Mouse (Mus musculus) forebrain, embryonic 16.5 days (tissue): ENCODE measurements around the gene Ttc29. TPM values are rescaled to one million over a fixed set of nuclear protein-coding genes. Genes with fewer than 3 reads are reported as not detected.

Experiments used
- ATAC-seq: fragments of 200-750 bp; cut with Nextera tagmentation; 2 replicates; pipeline ENCODE4 v1.8.0; 2017; ENCODE audit warnings: mild to moderate bottlenecking, moderate library complexity
- H3K27ac ChIP-seq: fragments of 300-500 bp; sonication (generic); 2 replicates; pipeline ENCODE4 v1.5.1; 2014; ENCODE audit warnings: low read length, control low read depth
- H3K27me3 ChIP-seq: fragments of 300-500 bp; sonication (generic); replicated peaks from 2 replicates; pipeline ENCODE4 v1.6.1; 2014; ENCODE audit warnings: low read length; ENCODE audit not compliant: control insufficient read depth, insufficient read depth
- H3K36me3 ChIP-seq: fragments of 300-500 bp; sonication (generic); 2 replicates; pipeline ENCODE4 v1.6.1; 2014; ENCODE audit not compliant: control insufficient read depth, insufficient read depth
- H3K4me1 ChIP-seq: fragments of 300-500 bp; sonication (generic); replicated peaks from 2 replicates; pipeline ENCODE4 v1.6.1; 2014; ENCODE audit warnings: low read length; ENCODE audit not compliant: control insufficient read depth, insufficient read depth
- H3K4me2 ChIP-seq: fragments of 300-500 bp; sonication (generic); 2 replicates; pipeline ENCODE4 v1.6.1; 2014; ENCODE audit warnings: mild to moderate bottlenecking, low read length, control low read depth
- H3K4me3 ChIP-seq: fragments of 300-500 bp; sonication (generic); replicated peaks from 2 replicates; pipeline ENCODE4 v1.5.1; 2014; ENCODE audit warnings: mild to moderate bottlenecking, low read length, control low read depth
- H3K9ac ChIP-seq: fragments of 300-500 bp; sonication (generic); replicated peaks from 2 replicates; pipeline ENCODE4 v1.6.1; 2014; ENCODE audit warnings: low read depth, low read length, control low read depth
- H3K9me3 ChIP-seq: fragments of 300-500 bp; sonication (generic); 2 replicates; pipeline ENCODE4 v1.6.1; 2016; ENCODE audit warnings: low read length; ENCODE audit not compliant: control insufficient read depth
- WGBS: fragments of 180-500 bp; shearing (Covaris S2); extraction: QIAGEN DNeasy Blood & Tissue Kit; methylation state at CpG from one replicate; pipeline ENCODE4 v1.1.7; 2014; 5-methylcytosine and 5-hydroxymethylcytosine counted together
- polyA plus RNA-seq: library from polyadenylated mRNA; unstranded; fragments of >200 nt; fragmentation: Nextera tagmentation; extraction: Ambion mirVana; gene quantifications from 2 replicates; pipeline ENCODE4 v1.2.1, GENCODE M21; 2015

Ttc29 gene
- polyA plus RNA-seq, 1 experiment from 2014 or later, result 0.65 TPM

GRCm38 (mm10) chr8:78303579-78303978, 90.5 kb downstream of the Ttc29 start:
- H3K27ac ChIP-seq, result no peak overlapping the region
- H3K36me3 ChIP-seq, result no peaks in the 10 kb centered on the region
- H3K4me2 ChIP-seq, result no peak overlapping the region
- no peaks in the 10 kb centered on the region for H3K27me3 ChIP-seq
- WGBS, result 36% methylated on average over 7 of the region's 7 CpGs
- no peak overlapping the region for H3K9ac ChIP-seq
- ATAC-seq, result no peak
- no peak overlapping the region for H3K4me3 ChIP-seq
- no peaks in the 10 kb centered on the region for H3K9me3 ChIP-seq
- no peaks in the 10 kb centered on the region for H3K4me1 ChIP-seq

- H3K27ac ChIP-seq, result no peak overlapping the region
- 47% methylated on average over 10 of the region's 10 CpGs for WGBS
- no peaks in the 10 kb centered on the region for H3K36me3 ChIP-seq
- peak; percentile 78 for ATAC-seq
- H3K4me3 ChIP-seq, result no peak overlapping the region
- no peak overlapping the region for H3K4me2 ChIP-seq
- no peak overlapping the region for H3K9ac ChIP-seq
- no peaks in the 10 kb centered on the region for H3K4me1 ChIP-seq
- no peaks in the 10 kb centered on the region for H3K9me3 ChIP-seq
- no peaks in the 10 kb centered on the region for H3K27me3 ChIP-seq
Observed at GRCm38 (mm10) chr8:78306604-78307003, 93.5 kb downstream of the Ttc29 start.

- Histone ChIP-seq H3K4me2 (no peak overlapping the region), H3K27me3 (no peaks in the 10 kb centered on the region), H3K4me1 (no peaks in the 10 kb centered on the region), H3K9ac (no peak overlapping the region), H3K9me3 (no peaks in the 10 kb centered on the region), H3K36me3 (no peaks in the 10 kb centered on the region), H3K4me3 (no peak overlapping the region), H3K27ac (no peak overlapping the region)
- 63% methylated on average over 4 of the region's 4 CpGs for WGBS
- ATAC-seq, result no peak
Observed at GRCm38 (mm10) chr8:78307131-78307530, 94.0 kb downstream of the Ttc29 start.

- no peaks in the 10 kb centered on the region for H3K36me3 ChIP-seq
- no peaks in the 10 kb centered on the region for H3K9me3 ChIP-seq
- WGBS, result 48% methylated on average over 6 of the region's 6 CpGs
- H3K9ac ChIP-seq, result no peak overlapping the region
- H3K4me1 ChIP-seq, result no peaks in the 10 kb centered on the region
- ATAC-seq, result no peak
- no peak overlapping the region for H3K27ac ChIP-seq
- H3K4me3 ChIP-seq, result no peak overlapping the region
- H3K4me2 ChIP-seq, result no peak overlapping the region
- no peaks in the 10 kb centered on the region for H3K27me3 ChIP-seq
Observed at GRCm38 (mm10) chr8:78309539-78309938, 96.4 kb downstream of the Ttc29 start.

- Histone ChIP-seq H3K9me3 (no peaks in the 10 kb centered on the region), H3K36me3 (no peaks in the 10 kb centered on the region), H3K27me3 (no peaks in the 10 kb centered on the region), H3K4me1 (no peaks in the 10 kb centered on the region), H3K4me2 (no peak overlapping the region), H3K9ac (no peak overlapping the region), H3K4me3 (no peak overlapping the region), H3K27ac (no peak overlapping the region)
- no peak for ATAC-seq
- WGBS, result 55% methylated on average over 9 of the region's 9 CpGs
Observed at GRCm38 (mm10) chr8:78315576-78315975, 102.5 kb downstream of the Ttc29 start.

- no peaks in the 10 kb centered on the region for H3K4me1 ChIP-seq
- no peaks in the 10 kb centered on the region for H3K27me3 ChIP-seq
- 93% methylated on average over 2 of the region's 2 CpGs for WGBS
- no peak overlapping the region for H3K4me2 ChIP-seq
- no peak overlapping the region for H3K9ac ChIP-seq
- H3K36me3 ChIP-seq, result no peaks in the 10 kb centered on the region
- H3K9me3 ChIP-seq, result no peaks in the 10 kb centered on the region
- no peak for ATAC-seq
- no peak overlapping the region for H3K27ac ChIP-seq
- H3K4me3 ChIP-seq, result no peak overlapping the region
Observed at GRCm38 (mm10) chr8:78317666-78318065, 104.6 kb downstream of the Ttc29 start.

- Histone ChIP-seq H3K9me3 (no peaks in the 10 kb centered on the region), H3K27me3 (no peaks in the 10 kb centered on the region), H3K4me3 (no peak overlapping the region), H3K27ac (no peak overlapping the region), H3K36me3 (no peaks in the 10 kb centered on the region), H3K4me2 (no peak overlapping the region), H3K9ac (no peak overlapping the region), H3K4me1 (no peaks in the 10 kb centered on the region)
- 94% methylated on average over 3 of the region's 3 CpGs for WGBS
- no peak for ATAC-seq
Observed at GRCm38 (mm10) chr8:78323391-78323790, 110.3 kb downstream of the Ttc29 start.

GRCm38 (mm10) chr8:78340689-78341529, 127.8 kb downstream of the Ttc29 start:
- Histone ChIP-seq H3K9me3 (no peaks in the 10 kb centered on the region), H3K4me2 (peak overlapping the region; percentile 17; the same call in 1 of the 2 replicates), H3K4me1 (peaks cover 12% of the 10 kb centered on the region), H3K36me3 (no peaks in the 10 kb centered on the region), H3K9ac (no peak overlapping the region), H3K4me3 (no peak overlapping the region), H3K27me3 (no peaks in the 10 kb centered on the region), H3K27ac (peak overlapping the region; percentile 25; the same call in 1 of the 2 replicates)
- ATAC-seq, result peak; percentile 87
- 21% methylated on average over 11 of the region's 11 CpGs for WGBS

GRCm38 (mm10) chr8:78342151-78342550, 129.1 kb downstream of the Ttc29 start:
- Histone ChIP-seq H3K36me3 (no peaks in the 10 kb centered on the region), H3K9ac (no peak overlapping the region), H3K27ac (no peak overlapping the region; the same call in 1 of the 2 replicates), H3K9me3 (no peaks in the 10 kb centered on the region), H3K27me3 (no peaks in the 10 kb centered on the region), H3K4me2 (no peak overlapping the region), H3K4me3 (no peak overlapping the region), H3K4me1 (peaks cover 18% of the 10 kb centered on the region)
- no peak for ATAC-seq
- WGBS, result 47% methylated on average over 4 of the region's 4 CpGs
